Mouse (Mus musculus): ENCODE measurements around the gene Slc22a22. TPM values are rescaled to one million over a fixed set of nuclear protein-coding genes. Genes with fewer than 3 reads are reported as not detected.

Gene Slc22a22
- not detected in 2 replicates for polyA plus RNA-seq (2012; rRNA removed; ENCODE audit: low replicate concordance)

DNA sequence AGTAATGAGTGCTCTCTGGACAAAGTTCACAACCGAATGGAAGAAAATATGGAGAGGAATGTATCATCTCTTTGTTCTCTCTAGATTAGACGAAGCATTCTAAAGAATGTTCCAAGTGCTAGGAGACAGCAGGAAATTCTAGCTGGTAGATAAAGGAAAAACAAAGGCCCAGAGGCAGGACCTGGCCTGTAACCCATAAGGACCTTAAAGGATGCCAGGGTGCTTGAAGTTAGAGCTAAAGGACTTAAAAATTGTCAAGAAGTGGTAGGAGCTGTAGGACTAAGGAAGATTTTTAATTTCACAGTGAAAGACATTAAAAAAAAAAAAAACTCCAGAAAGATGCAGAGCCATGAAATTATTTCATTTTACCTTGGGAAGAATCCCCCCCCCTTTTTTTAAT, at the start of gene Slc22a22:
Gene Slc22a22, minus strand, starts transcription at position 101 of the 400 bp plus-strand sequence.

Measured in duodenum, adult 2 months (tissue).